Mouse (Mus musculus) midbrain, embryonic 11.5 days (tissue): ENCODE data around the gene Cdca7l. TPM values are rescaled to one million over a fixed set of nuclear protein-coding genes. Genes with fewer than 3 reads are reported as not detected.

ENCODE experiments used
- ATAC-seq: fragments of 200-750 bp; cut with Nextera tagmentation; 2 replicates; pipeline ENCODE4 v1.8.0; 2017; ENCODE audit warnings: moderate TSS enrichment, moderate library complexity; ENCODE audit not compliant: low FRiP score
- DNase-seq: peaks from one replicate; pipeline ENCODE4 v3.0.0; 2015; ENCODE audit warnings: low spot score; ENCODE audit errors: missing footprints
- H3K27ac ChIP-seq: fragments of 300-500 bp; sonication (generic); 2 replicates; pipeline ENCODE4 v1.5.1; 2014; ENCODE audit warnings: low read depth, low read length
- H3K27me3 ChIP-seq: fragments of 300-500 bp; sonication (generic); 2 replicates; pipeline ENCODE4 v1.6.1; 2014; ENCODE audit warnings: mild to moderate bottlenecking, low read length, moderate library complexity, mixed read lengths; ENCODE audit not compliant: control insufficient read depth, insufficient read depth
- H3K36me3 ChIP-seq: fragments of 300-500 bp; sonication (generic); 2 replicates; pipeline ENCODE4 v1.6.1; 2014; ENCODE audit warnings: mild to moderate bottlenecking, low read length, moderate library complexity, mixed read lengths; ENCODE audit not compliant: control insufficient read depth, insufficient read depth
- H3K4me1 ChIP-seq: fragments of 300-500 bp; sonication (generic); 2 replicates; pipeline ENCODE4 v1.6.1; 2014; ENCODE audit warnings: low read length; ENCODE audit not compliant: control insufficient read depth, insufficient read depth
- H3K4me2 ChIP-seq: fragments of 300-500 bp; sonication (generic); 2 replicates; pipeline ENCODE4 v1.6.1; 2014; ENCODE audit warnings: mild to moderate bottlenecking, moderate library complexity
- H3K4me3 ChIP-seq: fragments of 300-500 bp; sonication (generic); 2 replicates; pipeline ENCODE4 v1.5.1; 2014; ENCODE audit warnings: low read depth, low read length
- H3K9ac ChIP-seq: fragments of 300-500 bp; sonication (generic); 2 replicates; pipeline ENCODE4 v1.6.1; 2014; ENCODE audit warnings: low read length
- H3K9me3 ChIP-seq: fragments of 300-500 bp; sonication (generic); 2 replicates; pipeline ENCODE4 v1.6.1; 2016; ENCODE audit warnings: low read length; ENCODE audit not compliant: control insufficient read depth
- WGBS: fragments of 180-500 bp; shearing (Covaris S2); extraction: QIAGEN DNeasy Blood & Tissue Kit; methylation state at CpG from one replicate; pipeline ENCODE4 v1.1.7; 2014; 5-methylcytosine and 5-hydroxymethylcytosine counted together
- polyA plus RNA-seq: library from polyadenylated mRNA; unstranded; fragments of >200 nt; fragmentation: Nextera tagmentation; extraction: Ambion mirVana; gene quantifications from 2 replicates; pipeline ENCODE4 v1.2.1, GENCODE M21; 2014

Gene Cdca7l
- polyA plus RNA-seq, 1 experiment from 2014 or later, result 45.2 TPM

DNA sequence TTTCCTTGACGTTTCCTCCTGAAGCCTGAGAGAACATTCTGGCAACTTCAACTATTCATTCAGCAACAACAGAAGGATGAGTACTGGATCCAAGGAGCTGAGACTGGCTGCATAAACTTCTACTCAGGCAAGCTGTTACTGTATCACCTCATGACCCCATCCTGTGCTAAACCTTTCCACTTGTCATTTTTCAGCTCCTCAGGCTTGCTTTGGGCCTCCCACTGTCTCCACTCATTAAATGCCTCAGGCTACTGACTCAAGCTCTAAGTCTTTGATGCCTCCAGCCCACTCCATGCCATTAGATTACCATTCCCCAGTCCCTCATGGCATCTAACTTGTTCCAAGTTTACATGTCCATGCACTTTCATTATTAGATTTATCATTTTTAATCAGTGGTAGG lies 38.6 kb downstream of the Cdca7l start:
- H3K27ac ChIP-seq, result no peak overlapping the region
- no peaks in the 10 kb centered on the region for H3K9me3 ChIP-seq
- H3K27me3 ChIP-seq, result no peaks in the 10 kb centered on the region
- ATAC-seq (no peak), DNase-seq (peak; percentile 76)
- H3K4me1 ChIP-seq, result peaks cover 7% of the 10 kb centered on the region
- 89% methylated on average over 1 of the region's 1 CpGs for WGBS
- no peak overlapping the region for H3K4me2 ChIP-seq
- no peak overlapping the region for H3K4me3 ChIP-seq
- H3K36me3 ChIP-seq, result no peaks in the 10 kb centered on the region
- no peak overlapping the region for H3K9ac ChIP-seq

DNA sequence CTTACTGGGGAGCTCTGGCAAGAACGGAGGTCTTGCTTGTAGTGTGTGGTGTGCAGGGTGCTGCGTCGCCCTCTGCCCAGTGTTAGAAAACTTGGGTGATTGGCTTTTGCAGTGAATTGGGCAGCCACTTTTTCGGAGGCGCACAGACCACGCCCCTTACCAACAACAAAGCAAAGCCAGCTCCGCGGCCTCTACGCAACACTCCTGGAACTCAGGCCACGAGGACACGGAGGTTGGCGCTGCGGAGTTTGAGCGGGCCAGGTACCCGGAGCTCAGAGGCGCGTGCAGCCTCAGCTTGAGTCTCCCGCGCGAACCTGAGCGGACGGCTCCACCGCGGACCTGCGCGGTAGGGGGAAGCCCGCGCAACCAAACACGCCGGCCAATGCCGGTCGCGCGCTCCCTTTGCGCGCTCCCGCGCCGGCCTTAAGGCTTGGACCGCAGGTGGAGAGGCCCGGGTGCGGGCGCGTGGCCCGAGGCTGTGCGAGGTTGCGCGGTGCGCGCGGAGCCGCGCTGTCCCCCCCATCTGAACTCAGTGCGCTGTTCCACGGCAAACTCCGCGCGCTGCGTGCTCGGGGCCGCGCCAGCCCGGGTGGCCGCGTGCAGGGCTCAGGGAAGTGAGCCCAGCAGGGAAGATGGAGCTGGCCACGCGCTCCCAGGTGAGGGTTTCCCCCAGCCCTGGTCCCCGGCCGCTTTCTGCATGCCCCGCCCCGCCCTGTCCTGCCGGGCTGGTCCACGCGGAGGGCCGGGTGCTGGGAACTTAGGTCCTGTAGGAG lies 39.4 kb downstream of the Cdca7l start:
- Histone ChIP-seq H3K27ac (peak overlapping the region; percentile 54; the same call in 1 of the 2 replicates), H3K27me3 (no peaks in the 10 kb centered on the region), H3K9me3 (no peaks in the 10 kb centered on the region), H3K36me3 (no peaks in the 10 kb centered on the region), H3K9ac (peak overlapping the region; percentile 92), H3K4me2 (peak overlapping the region; percentile 91), H3K4me3 (peak overlapping the region; percentile 82), H3K4me1 (peaks cover 7% of the 10 kb centered on the region)
- DNase-seq, result peak; percentile 99
- peak; percentile 95 for ATAC-seq
- WGBS, result under 1% methylated on average over 75 of the region's 75 CpGs

DNA sequence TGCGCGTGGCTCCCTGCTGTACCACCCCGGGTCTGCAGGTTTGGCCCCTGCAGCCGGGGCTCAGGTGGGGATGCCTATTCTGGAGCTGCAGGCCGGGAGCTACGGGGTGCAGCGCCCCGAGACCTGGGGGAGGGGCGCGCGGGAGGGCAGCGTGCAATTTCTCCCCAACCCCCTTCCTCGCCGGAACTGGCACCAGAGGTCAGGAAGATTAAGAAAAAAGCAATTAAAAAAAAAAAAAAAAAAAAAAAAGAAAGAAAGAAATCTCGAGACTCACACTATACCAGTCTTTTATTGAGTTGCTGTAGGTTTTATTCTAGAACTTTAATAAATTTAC lies 40.0 kb downstream of the Cdca7l start:
- H3K9ac ChIP-seq, result peak overlapping the region; percentile 92
- WGBS, result 0% methylated on average over 15 of the region's 15 CpGs
- H3K4me1 ChIP-seq, result peaks cover 7% of the 10 kb centered on the region
- no peaks in the 10 kb centered on the region for H3K27me3 ChIP-seq
- no peaks in the 10 kb centered on the region for H3K9me3 ChIP-seq
- H3K36me3 ChIP-seq, result no peaks in the 10 kb centered on the region
- peak overlapping the region; percentile 82 for H3K4me3 ChIP-seq
- H3K4me2 ChIP-seq, result peak overlapping the region; percentile 91
- H3K27ac ChIP-seq, result no peak overlapping the region
- DNase-seq, result no peak
- ATAC-seq, result no peak

DNA sequence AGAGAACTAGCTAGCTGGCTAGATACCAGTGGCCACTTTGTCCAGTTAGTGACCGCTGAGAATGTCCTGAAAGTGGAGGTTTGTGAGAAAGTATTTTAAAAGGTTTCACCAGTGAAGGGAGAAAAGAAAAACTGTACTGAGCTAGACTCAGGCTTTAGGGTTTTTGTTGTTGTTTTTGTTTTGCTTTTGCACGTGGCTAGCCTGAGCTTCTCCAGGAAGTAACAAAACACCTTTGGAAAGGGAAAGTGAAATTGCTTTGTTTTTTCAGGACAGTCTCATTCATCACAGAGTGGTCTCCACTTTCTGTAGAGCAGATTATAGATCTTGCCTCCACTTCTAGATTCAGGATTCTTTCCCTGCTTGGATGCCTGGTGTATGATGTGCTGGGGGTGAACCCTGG lies 40.8 kb downstream of the Cdca7l start:
- Histone ChIP-seq H3K9me3 (no peaks in the 10 kb centered on the region), H3K36me3 (no peaks in the 10 kb centered on the region), H3K4me2 (peak overlapping the region; percentile 91), H3K4me1 (peaks cover 7% of the 10 kb centered on the region), H3K27ac (no peak overlapping the region), H3K27me3 (no peaks in the 10 kb centered on the region), H3K4me3 (peak overlapping the region; percentile 82; the same call in 1 of the 2 replicates), H3K9ac (peak overlapping the region; percentile 30)
- WGBS, result 33% methylated on average over 2 of the region's 2 CpGs
- ATAC-seq (no peak), DNase-seq (peak; percentile 86)

DNA sequence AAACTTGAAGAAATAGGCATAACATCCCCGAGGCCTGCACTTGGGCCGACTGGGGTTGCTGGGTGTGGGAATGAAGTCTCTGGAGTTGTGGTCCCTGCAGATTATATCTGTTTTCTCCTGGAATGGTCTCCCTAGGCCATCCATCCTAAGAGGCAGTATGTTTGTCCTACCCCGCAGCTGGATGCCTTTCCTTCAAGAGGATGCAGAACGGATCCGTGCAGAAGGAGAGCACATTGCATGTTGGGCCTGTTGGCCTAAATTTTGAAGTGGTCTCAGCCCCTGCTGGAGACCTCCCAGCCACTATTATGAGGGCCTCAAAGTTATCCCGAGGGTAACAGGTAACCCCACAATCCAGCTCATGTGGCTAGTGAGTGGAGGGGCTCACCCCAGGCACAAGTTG lies 44.5 kb downstream of the Cdca7l start:
- Histone ChIP-seq H3K27me3 (no peaks in the 10 kb centered on the region), H3K4me1 (peaks cover 7% of the 10 kb centered on the region), H3K4me3 (no peak overlapping the region), H3K4me2 (no peak overlapping the region), H3K36me3 (no peaks in the 10 kb centered on the region), H3K9me3 (no peaks in the 10 kb centered on the region), H3K9ac (no peak overlapping the region), H3K27ac (no peak overlapping the region)
- ATAC-seq, result no peak
- WGBS, result 94% methylated on average over 6 of the region's 6 CpGs
- DNase-seq, result peak; percentile 69

DNA sequence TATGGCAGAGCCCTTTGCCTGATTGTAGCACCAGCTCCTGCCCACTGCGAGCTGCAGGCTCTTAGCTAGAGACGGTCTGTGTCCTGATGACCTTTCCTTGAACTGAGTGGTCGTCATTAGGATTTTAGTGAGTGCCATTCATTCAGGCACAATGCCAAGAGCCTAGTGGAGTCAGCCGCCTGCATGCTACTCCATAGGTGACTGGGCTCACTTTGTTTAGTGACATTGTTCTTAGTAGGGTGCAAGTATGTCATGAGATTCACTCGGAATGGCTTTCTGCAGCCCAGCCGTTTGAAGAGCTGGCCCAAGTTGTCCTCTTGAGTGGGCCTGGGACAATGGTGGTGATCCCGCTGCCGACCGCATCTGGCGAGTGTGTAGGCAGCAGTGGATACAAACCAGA lies 46.4 kb downstream of the Cdca7l start:
- H3K9me3 ChIP-seq, result no peaks in the 10 kb centered on the region
- DNase-seq (peak; percentile 78), ATAC-seq (no peak)
- no peak overlapping the region for H3K9ac ChIP-seq
- no peak overlapping the region for H3K4me2 ChIP-seq
- WGBS, result 34% methylated on average over 10 of the region's 10 CpGs
- H3K4me1 ChIP-seq, result no peaks in the 10 kb centered on the region
- no peaks in the 10 kb centered on the region for H3K27me3 ChIP-seq
- no peak overlapping the region for H3K4me3 ChIP-seq
- no peak overlapping the region for H3K27ac ChIP-seq
- H3K36me3 ChIP-seq, result no peaks in the 10 kb centered on the region

DNA sequence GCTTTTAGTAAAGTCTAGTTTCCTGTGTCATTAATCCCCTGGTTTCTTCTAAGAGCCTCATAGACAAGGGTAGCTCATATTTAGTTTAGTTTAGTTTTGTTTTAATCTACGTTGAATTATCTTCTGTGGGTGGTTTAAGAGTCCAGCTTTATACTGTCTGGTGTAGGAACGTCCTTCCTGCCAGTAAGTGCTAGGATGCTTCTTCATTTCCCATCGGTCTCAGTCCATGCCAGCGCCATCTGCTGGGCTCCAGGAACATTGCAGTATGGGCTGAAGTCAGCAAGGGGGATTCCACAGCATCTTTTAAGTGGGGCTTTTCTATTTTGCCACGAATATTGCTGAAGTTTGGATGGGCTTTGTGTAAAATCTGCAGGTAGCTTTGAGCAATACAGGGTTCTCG lies 49.2 kb downstream of the Cdca7l start:
- Histone ChIP-seq H3K4me1 (no peaks in the 10 kb centered on the region), H3K9me3 (no peaks in the 10 kb centered on the region), H3K27me3 (no peaks in the 10 kb centered on the region), H3K27ac (no peak overlapping the region), H3K9ac (no peak overlapping the region), H3K36me3 (no peaks in the 10 kb centered on the region), H3K4me2 (no peak overlapping the region), H3K4me3 (no peak overlapping the region)
- ATAC-seq (peak; percentile 62), DNase-seq (peak; percentile 94)
- WGBS, result 32% methylated on average over 6 of the region's 6 CpGs

DNA sequence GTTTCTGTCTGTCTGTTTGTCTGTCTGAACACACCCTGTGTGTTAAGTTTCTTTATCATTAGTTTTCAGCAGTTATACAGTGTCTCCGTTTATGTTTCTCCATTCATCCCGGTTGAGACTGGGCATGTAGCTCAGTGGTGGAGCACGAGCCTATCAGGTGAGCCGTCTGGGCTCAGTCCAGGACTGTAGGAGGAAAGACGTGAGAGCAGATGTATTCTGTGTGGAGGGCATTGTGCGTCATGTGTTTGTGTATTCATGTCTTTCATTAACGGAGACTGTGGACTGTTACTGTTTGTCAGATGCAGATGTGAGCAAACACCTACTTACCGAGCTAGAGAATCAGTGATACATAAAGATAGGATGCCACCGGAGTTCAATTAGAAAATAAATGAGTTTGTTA lies 52.9 kb downstream of the Cdca7l start:
- 88% methylated on average over 9 of the region's 9 CpGs for WGBS
- Histone ChIP-seq H3K4me2 (no peak overlapping the region), H3K4me3 (no peak overlapping the region), H3K9ac (no peak overlapping the region), H3K4me1 (no peaks in the 10 kb centered on the region), H3K9me3 (no peaks in the 10 kb centered on the region), H3K27ac (no peak overlapping the region), H3K27me3 (no peaks in the 10 kb centered on the region), H3K36me3 (no peaks in the 10 kb centered on the region)
- DNase-seq, result peak; percentile 23
- no peak for ATAC-seq

DNA sequence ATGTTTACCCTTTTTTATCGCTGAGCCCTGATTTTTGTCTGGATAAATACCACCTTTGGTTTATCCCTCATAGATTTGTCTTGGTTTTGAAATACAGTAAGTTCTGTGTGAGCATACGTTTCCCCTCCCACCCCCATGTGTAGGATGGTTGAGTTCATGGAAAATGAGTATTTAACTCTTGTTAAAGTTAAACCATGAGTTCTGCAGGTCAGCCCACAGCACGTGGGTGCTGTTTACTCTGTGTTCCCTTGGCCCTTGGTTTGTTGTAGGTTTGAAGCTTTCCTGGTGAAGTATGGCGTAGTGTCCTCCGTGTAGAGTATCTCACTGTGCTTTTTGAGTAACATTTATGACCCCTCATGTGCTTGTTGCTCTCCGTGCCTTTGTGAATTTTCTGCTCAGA lies 53.8 kb downstream of the Cdca7l start:
- no peaks in the 10 kb centered on the region for H3K27me3 ChIP-seq
- no peaks in the 10 kb centered on the region for H3K9me3 ChIP-seq
- ATAC-seq (no peak), DNase-seq (no peak)
- no peaks in the 10 kb centered on the region for H3K4me1 ChIP-seq
- no peak overlapping the region for H3K9ac ChIP-seq
- no peak overlapping the region for H3K4me3 ChIP-seq
- no peaks in the 10 kb centered on the region for H3K36me3 ChIP-seq
- H3K27ac ChIP-seq, result no peak overlapping the region
- H3K4me2 ChIP-seq, result no peak overlapping the region
- WGBS, result 94% methylated on average over 6 of the region's 6 CpGs
